Mouse (Mus musculus) small intestine, adult 2 months (tissue): ENCODE data around the gene Olfr403.

Experiments used
- CTCF ChIP-seq: fragments of 200-500 bp; IDR thresholded peaks from 2 replicates; pipeline ENCODE4 v1.5.1; 2012; ENCODE audit warnings: low read depth, mild to moderate bottlenecking, control low read depth, inconsistent platforms, low read length, moderate library complexity, mixed read lengths; ENCODE audit not compliant: insufficient replicate concordance, insufficient read length; ENCODE audit errors: extremely low read depth
- POLR2A ChIP-seq: fragments of 200-500 bp; IDR thresholded peaks from 2 replicates; pipeline ENCODE4 v1.6.1; 2012; ENCODE audit warnings: low read depth, mild to moderate bottlenecking, control low read depth, inconsistent platforms, low read length, moderate library complexity

GRCm38 (mm10) chr11:74153229-74153628, 32.8 kb upstream of the Olfr403 start, which contains the start of gene Olfr402:
- TF ChIP-seq POLR2A (no peak), CTCF (no peak)
